Mouse (Mus musculus): ENCODE results near the gene Trmt44.

DNA sequence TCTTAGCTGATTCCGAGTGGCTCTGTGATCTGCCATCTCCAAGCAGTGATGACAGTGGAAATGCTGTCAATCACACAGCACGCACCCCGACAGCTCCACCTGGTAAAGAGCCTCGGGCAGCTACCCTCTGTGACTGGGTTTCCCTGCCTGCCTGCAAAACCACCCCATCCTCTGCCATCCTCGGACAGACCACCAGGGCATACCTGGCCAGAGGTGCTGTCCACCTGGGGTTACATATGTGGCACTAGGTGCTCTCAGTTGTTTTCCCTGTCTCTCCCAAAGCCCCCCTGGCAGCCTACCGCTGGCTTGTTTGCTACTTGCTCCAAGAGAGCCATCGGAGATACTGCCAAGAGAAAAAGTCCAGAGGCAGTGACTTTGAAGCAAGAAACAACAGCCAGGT lies 31.9 kb upstream of the Trmt44 start:
- TF ChIP-seq CTCF (IDR thresholded peaks at IDR 0.05; ENCODE audit: borderline replicate concordance, insufficient read depth, low read depth, low read length) (no peak), POLR2A (IDR thresholded peaks at IDR 0.05; ENCODE audit: borderline replicate concordance, insufficient read depth, low read length) (no peak)

All from cerebellum, adult 2 months (tissue).